Mouse (Mus musculus): ENCODE results near the gene Gm49425. TPM values are rescaled to one million over a fixed set of nuclear protein-coding genes. Genes with fewer than 3 reads are reported as not detected.
A peak's percentile ranks its signal among the peaks of the same experiment; 100 is the strongest.
"Not testable (repeated sequence)": the region's sequence is repeated elsewhere in the genome, so short reads cannot be mapped to it uniquely, and the experiment has no call there.

The Gm49425 gene
- polyA plus RNA-seq (2015; fragmentation: Nextera tagmentation; extraction: Ambion mirVana), result not detected in 2 replicates

- ATAC-seq (ENCODE audit: insufficient read depth, low FRiP score, low read depth); H3K4me1 ChIP-seq; H3K27me3 ChIP-seq (replicated peaks); H3K4me3 ChIP-seq (replicated peaks); H3K36me3 ChIP-seq; H3K27ac ChIP-seq; H3K9ac ChIP-seq; H3K9me3 ChIP-seq; H3K4me2 ChIP-seq: not testable (repeated sequence)
- 62% methylated on average over 2 of the region's 2 CpGs for WGBS
Measured at GRCm38 (mm10) chr15:101517161-101517560, at the start of gene Gm49425. Gene Gm49425, minus strand, starts transcription at chr15:101517261.

- Histone ChIP-seq H3K4me1 (no peaks in the 10 kb centered on the region), H3K36me3 (no peaks in the 10 kb centered on the region), H3K9me3 (no peaks in the 10 kb centered on the region), H3K27me3 (replicated peaks) (no peaks in the 10 kb centered on the region), H3K27ac (no peak within 1 kb of the TSS), H3K4me3 (replicated peaks) (no peak within 1 kb of the TSS), H3K4me2 (no peak within 1 kb of the TSS), H3K9ac (no peak within 1 kb of the TSS)
- 66% methylated on average over 5 of the region's 5 CpGs for WGBS
- ATAC-seq (ENCODE audit: insufficient read depth, low FRiP score, low read depth), result no peak
Measured at GRCm38 (mm10) chr15:101562850-101563249, 45.8 kb upstream of the Gm49425 start, which contains the start of gene Krt90. Gene Krt90, minus strand, starts transcription at chr15:101562950.

DNA sequence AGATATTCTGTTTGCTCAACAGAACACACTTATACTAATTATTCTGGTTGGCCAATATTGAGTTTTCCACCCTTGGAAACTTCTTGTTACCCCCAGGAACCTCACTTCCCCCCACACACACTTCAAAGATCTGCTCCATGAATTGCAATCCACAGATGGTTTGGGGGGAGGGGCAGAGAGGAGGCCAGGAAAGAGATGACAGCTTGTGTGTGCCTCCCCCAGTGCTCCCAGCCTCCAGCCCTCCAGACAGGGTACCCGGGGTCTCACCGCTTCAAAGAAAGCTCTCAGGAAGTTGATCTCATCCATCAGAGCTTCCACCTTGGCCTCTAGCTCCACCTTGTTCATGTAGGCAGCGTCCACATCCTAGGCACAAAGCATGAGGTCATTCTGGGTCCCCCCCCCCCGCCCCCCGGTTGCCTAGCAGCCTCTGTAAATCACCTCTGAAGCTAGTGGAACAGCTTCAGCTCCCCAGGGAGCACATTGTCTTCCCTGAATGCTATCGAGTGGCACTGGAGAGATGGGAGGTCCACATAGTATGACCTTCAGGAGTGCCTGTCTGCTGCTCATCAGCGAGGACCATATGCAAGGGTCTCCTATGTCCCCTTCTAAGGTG lies 41.1 kb upstream of the Gm49425 start:
- 7% methylated on average over 7 of the region's 7 CpGs for WGBS
- H3K9me3 ChIP-seq, result no peaks in the 10 kb centered on the region
- no peak overlapping the region for H3K4me2 ChIP-seq
- H3K4me3 ChIP-seq (replicated peaks), result no peak overlapping the region
- ATAC-seq (ENCODE audit: insufficient read depth, low FRiP score, low read depth), result no peak
- no peak overlapping the region for H3K9ac ChIP-seq
- H3K27ac ChIP-seq, result no peak overlapping the region
- no peaks in the 10 kb centered on the region for H3K27me3 ChIP-seq (replicated peaks)
- H3K4me1 ChIP-seq, result 0 out of 2 replicates have a peak, but pooled peaks cover 2% of the 10 kb centered on the region
- no peaks in the 10 kb centered on the region for H3K36me3 ChIP-seq

- H3K27ac ChIP-seq, result no peak overlapping the region
- H3K4me2 ChIP-seq, result peak overlapping the region; percentile 38
- peaks cover 11% of the 10 kb centered on the region; the same call in 1 of the 2 replicates for H3K27me3 ChIP-seq (replicated peaks)
- H3K36me3 ChIP-seq, result no peaks in the 10 kb centered on the region
- H3K4me1 ChIP-seq, result peaks cover 7% of the 10 kb centered on the region
- ATAC-seq (ENCODE audit: insufficient read depth, low FRiP score, low read depth), result peak; percentile 51; the same call in 1 of the 2 replicates
- no peak overlapping the region for H3K9ac ChIP-seq
- no peaks in the 10 kb centered on the region for H3K9me3 ChIP-seq
- no peak overlapping the region for H3K4me3 ChIP-seq (replicated peaks)
- 0% methylated on average over 11 of the region's 11 CpGs for WGBS
Measured at GRCm38 (mm10) chr15:101553169-101553568, 36.1 kb upstream of the Gm49425 start.

- peaks cover 7% of the 10 kb centered on the region for H3K4me1 ChIP-seq
- H3K9me3 ChIP-seq, result no peaks in the 10 kb centered on the region
- no peak for ATAC-seq (ENCODE audit: insufficient read depth, low FRiP score, low read depth)
- H3K4me3 ChIP-seq (replicated peaks), result no peak overlapping the region
- H3K4me2 ChIP-seq, result no peak overlapping the region
- WGBS, result 76% methylated on average over 8 of the region's 8 CpGs
- peaks cover 11% of the 10 kb centered on the region; the same call in 1 of the 2 replicates for H3K27me3 ChIP-seq (replicated peaks)
- H3K27ac ChIP-seq, result no peak overlapping the region
- H3K9ac ChIP-seq, result no peak overlapping the region
- no peaks in the 10 kb centered on the region for H3K36me3 ChIP-seq
Measured at GRCm38 (mm10) chr15:101552188-101552587, 35.1 kb upstream of the Gm49425 start.

DNA sequence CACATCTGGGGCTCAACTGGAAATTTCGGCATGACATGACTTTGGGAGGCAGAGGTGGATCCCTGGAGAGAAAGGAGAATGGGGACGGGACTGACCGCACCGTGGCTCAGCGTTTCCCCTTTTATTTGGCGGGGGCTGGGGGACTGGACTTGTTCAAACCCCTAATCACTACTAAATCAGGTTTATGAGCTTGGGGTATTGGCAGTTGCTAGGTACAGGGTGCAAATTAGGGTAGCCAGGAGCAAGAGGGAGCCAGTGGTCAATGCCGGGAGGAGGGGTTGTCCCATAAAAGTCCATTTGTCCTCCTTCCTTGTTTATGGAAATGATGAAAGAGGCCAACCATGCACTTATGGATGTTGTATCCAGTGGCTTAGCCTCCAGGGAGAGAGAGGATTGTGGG lies 33.5 kb upstream of the Gm49425 start, which contains the start of gene Krt82:
Gene Krt82 (minus strand): TSS at position 101 of the 400 bp plus-strand sequence.
- Histone ChIP-seq H3K27ac (no peak within 1 kb of the TSS), H3K4me1 (peaks cover 7% of the 10 kb centered on the region), H3K4me3 (replicated peaks) (no peak within 1 kb of the TSS), H3K36me3 (no peaks in the 10 kb centered on the region), H3K9me3 (no peaks in the 10 kb centered on the region), H3K4me2 (no peak within 1 kb of the TSS), H3K27me3 (replicated peaks) (peaks cover 11% of the 10 kb centered on the region; the same call in 1 of the 2 replicates), H3K9ac (no peak within 1 kb of the TSS)
- no peak for ATAC-seq (ENCODE audit: insufficient read depth, low FRiP score, low read depth)
- 83% methylated on average over 7 of the region's 7 CpGs for WGBS

- H3K36me3 ChIP-seq, result no peaks in the 10 kb centered on the region
- 67% methylated on average over 3 of the region's 3 CpGs for WGBS
- no peaks in the 10 kb centered on the region for H3K27me3 ChIP-seq (replicated peaks)
- H3K9me3 ChIP-seq, result no peaks in the 10 kb centered on the region
- no peak for ATAC-seq (ENCODE audit: insufficient read depth, low FRiP score, low read depth)
- no peaks in the 10 kb centered on the region for H3K4me1 ChIP-seq
- no peak overlapping the region for H3K9ac ChIP-seq
- H3K27ac ChIP-seq, result no peak overlapping the region
- H3K4me3 ChIP-seq (replicated peaks), result no peak overlapping the region
- H3K4me2 ChIP-seq, result no peak overlapping the region
Measured at GRCm38 (mm10) chr15:101544478-101544877, 27.4 kb upstream of the Gm49425 start.

DNA sequence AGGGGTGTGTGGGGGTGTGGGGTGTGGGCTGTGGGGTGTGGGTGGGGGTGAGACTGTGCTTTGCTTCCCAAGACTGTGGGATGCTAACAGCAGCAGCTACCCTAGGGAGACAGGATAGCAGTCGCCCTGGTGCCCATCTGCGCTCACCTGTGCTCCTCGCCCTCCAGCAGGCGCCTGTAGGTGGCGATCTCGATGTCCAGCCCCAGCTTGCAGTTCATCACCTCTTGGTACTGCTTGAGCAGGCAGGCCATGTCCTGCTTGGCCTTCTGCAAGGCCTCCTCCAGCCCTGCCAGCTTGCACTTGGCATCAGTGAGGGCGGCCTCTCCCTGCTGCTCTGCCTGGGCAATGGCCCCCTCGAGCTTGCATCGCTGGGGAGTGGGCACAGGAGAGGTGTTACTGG lies 25.5 kb upstream of the Gm49425 start:
- peaks cover 3% of the 10 kb centered on the region; the same call in 1 of the 2 replicates for H3K4me1 ChIP-seq
- no peak for ATAC-seq (ENCODE audit: insufficient read depth, low FRiP score, low read depth)
- H3K36me3 ChIP-seq, result no peaks in the 10 kb centered on the region
- H3K27ac ChIP-seq, result no peak overlapping the region
- no peak overlapping the region for H3K4me2 ChIP-seq
- H3K9me3 ChIP-seq, result no peaks in the 10 kb centered on the region
- WGBS, result 72% methylated on average over 9 of the region's 9 CpGs
- no peaks in the 10 kb centered on the region for H3K27me3 ChIP-seq (replicated peaks)
- H3K9ac ChIP-seq, result no peak overlapping the region
- H3K4me3 ChIP-seq (replicated peaks), result no peak overlapping the region

DNA sequence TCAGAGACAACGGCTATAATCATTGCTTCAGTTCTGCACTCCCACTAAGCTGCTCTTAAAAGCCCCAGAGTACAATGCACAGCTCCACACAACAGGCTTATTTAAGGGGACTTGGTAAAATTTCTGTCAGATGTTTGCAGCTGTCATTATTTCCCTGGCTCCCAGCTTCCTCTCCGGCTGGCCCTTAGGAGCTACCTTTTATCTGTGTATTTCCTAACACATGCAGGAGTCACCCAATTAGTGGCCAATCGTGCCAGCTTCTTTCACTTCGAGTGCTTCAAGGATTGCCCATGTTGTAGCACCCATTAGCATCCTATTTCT lies 21.5 kb upstream of the Gm49425 start:
- no peaks in the 10 kb centered on the region for H3K36me3 ChIP-seq
- peaks cover 3% of the 10 kb centered on the region; the same call in 1 of the 2 replicates for H3K4me1 ChIP-seq
- no peak for ATAC-seq (ENCODE audit: insufficient read depth, low FRiP score, low read depth)
- H3K27me3 ChIP-seq (replicated peaks), result no peaks in the 10 kb centered on the region
- 38% methylated on average over 4 of the region's 4 CpGs for WGBS
- no peak overlapping the region for H3K4me3 ChIP-seq (replicated peaks)
- no peaks in the 10 kb centered on the region for H3K9me3 ChIP-seq
- no peak overlapping the region for H3K9ac ChIP-seq
- no peak overlapping the region for H3K4me2 ChIP-seq
- no peak overlapping the region for H3K27ac ChIP-seq

DNA sequence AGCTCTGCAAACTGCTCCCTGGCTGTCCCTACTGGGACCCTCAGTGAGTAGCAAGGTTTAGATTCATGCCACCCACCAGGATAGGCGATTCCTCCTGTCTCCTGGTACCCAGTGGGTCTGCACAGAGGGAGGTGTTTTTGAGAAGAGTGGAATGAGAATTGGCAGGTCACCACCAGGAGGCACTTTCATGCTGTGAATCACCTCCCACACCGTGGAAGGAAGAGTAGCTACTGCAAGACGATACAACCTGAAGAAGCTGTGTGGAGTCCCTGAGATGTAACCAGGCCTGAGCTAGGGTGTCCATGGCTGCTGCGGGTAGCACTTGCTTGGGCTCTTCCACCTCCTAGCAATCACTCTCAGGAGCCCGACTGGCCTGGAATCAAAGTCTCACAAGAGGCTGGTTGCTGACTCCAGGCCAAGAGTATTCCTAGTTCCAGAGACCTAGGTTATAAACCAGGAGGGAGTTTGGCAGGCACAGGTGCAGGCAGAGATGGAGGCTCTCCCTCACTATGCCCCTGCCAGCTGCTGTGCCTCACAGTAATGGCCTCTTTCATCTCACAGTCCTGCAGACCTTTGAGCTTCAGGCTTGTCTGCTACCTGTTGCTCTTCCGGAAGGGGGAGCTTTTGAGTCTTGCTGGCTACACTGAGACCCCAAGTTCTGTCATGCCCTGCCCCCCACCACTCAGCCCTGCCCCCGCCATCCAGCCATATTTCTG lies 21.0 kb upstream of the Gm49425 start:
- no peak overlapping the region for H3K4me3 ChIP-seq (replicated peaks)
- no peaks in the 10 kb centered on the region for H3K36me3 ChIP-seq
- peaks cover 3% of the 10 kb centered on the region; the same call in 1 of the 2 replicates for H3K4me1 ChIP-seq
- no peak overlapping the region for H3K27ac ChIP-seq
- H3K9me3 ChIP-seq, result no peaks in the 10 kb centered on the region
- WGBS, result 38% methylated on average over 7 of the region's 7 CpGs
- no peak overlapping the region for H3K9ac ChIP-seq
- ATAC-seq (ENCODE audit: insufficient read depth, low FRiP score, low read depth), result no peak
- no peaks in the 10 kb centered on the region for H3K27me3 ChIP-seq (replicated peaks)
- no peak overlapping the region for H3K4me2 ChIP-seq

GRCm38 (mm10) chr15:101536054-101536850 lies 19.2 kb upstream of the Gm49425 start:
- Histone ChIP-seq H3K36me3 (no peaks in the 10 kb centered on the region), H3K4me2 (no peak overlapping the region), H3K9me3 (no peaks in the 10 kb centered on the region), H3K27ac (no peak overlapping the region), H3K27me3 (replicated peaks) (no peaks in the 10 kb centered on the region), H3K9ac (no peak overlapping the region), H3K4me3 (replicated peaks) (no peak overlapping the region), H3K4me1 (peaks cover 3% of the 10 kb centered on the region; the same call in 1 of the 2 replicates)
- 59% methylated on average over 9 of the region's 9 CpGs for WGBS
- ATAC-seq (ENCODE audit: insufficient read depth, low FRiP score, low read depth), result no peak

- H3K9ac ChIP-seq, result no peak within 1 kb of the TSS
- no peaks in the 10 kb centered on the region for H3K27me3 ChIP-seq (replicated peaks)
- H3K4me2 ChIP-seq, result no peak within 1 kb of the TSS
- H3K4me3 ChIP-seq (replicated peaks), result no peak within 1 kb of the TSS
- no peaks in the 10 kb centered on the region for H3K9me3 ChIP-seq
- 84% methylated on average over 7 of the region's 7 CpGs for WGBS
- no peak within 1 kb of the TSS for H3K27ac ChIP-seq
- ATAC-seq (ENCODE audit: insufficient read depth, low FRiP score, low read depth), result no peak
- no peaks in the 10 kb centered on the region for H3K4me1 ChIP-seq
- no peaks in the 10 kb centered on the region for H3K36me3 ChIP-seq
Measured at GRCm38 (mm10) chr15:101532720-101533119, 15.7 kb upstream of the Gm49425 start, which contains the start of gene Krt84. Gene Krt84, minus strand, starts transcription at chr15:101532820.
